Mouse (Mus musculus) small intestine, adult 2 months (tissue): ENCODE data around the gene Fnip2.

ENCODE experiments used
- CTCF ChIP-seq: fragments of 200-500 bp; IDR thresholded peaks from 2 replicates; pipeline ENCODE4 v1.5.1; 2012; ENCODE audit warnings: low read depth, mild to moderate bottlenecking, control low read depth, inconsistent platforms, low read length, moderate library complexity, mixed read lengths; ENCODE audit not compliant: insufficient replicate concordance, insufficient read length; ENCODE audit errors: extremely low read depth
- POLR2A ChIP-seq: fragments of 200-500 bp; IDR thresholded peaks from 2 replicates; pipeline ENCODE4 v1.6.1; 2012; ENCODE audit warnings: low read depth, mild to moderate bottlenecking, control low read depth, inconsistent platforms, low read length, moderate library complexity

DNA sequence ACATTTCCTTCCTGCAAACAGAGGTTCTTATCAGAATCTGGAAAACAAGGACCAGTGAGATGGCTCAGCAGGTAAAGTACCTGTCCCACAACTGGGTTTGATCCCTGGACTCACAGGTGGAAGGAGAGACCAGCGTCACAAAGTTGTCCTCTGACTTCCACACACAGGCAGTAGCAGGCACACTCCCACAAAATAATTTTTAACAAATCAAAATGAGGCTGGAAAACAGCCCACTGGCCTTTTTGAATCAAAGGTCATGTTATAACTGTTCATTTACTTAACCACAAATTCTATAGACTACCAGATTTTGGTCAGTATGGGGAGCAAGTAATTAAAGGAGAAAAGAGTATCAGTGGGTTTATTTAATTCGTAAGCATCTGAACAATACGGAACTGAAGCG lies 50.6 kb downstream of the Fnip2 start:
- TF ChIP-seq CTCF (no peak), POLR2A (no peak)
